ENCODE assay signal across 26 mouse cellular contexts in the genomic region with DNA sequence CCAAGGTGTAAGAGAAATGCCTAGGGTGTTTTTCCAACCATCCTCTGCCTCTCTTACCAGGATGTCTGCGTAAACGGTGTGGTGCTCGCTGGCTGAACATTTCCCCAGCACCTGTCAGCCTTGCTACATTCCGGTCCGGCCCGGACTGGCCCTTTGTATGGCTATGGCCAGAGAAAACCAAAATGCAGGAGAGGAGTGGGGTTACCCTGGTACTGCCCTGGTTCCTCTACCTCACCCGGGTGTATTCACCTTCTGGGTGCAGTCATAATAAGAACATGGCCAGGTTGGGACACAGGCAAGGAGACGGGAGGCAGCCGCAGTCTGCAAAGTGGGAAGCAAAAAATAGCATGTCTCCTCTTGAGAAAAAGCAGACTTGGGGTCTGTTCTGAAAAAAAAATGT. TPM values are rescaled to one million over a fixed set of nuclear protein-coding genes. Genes with fewer than 3 reads are reported as not detected.
A peak's percentile ranks its signal among the peaks of the same experiment; 100 is the strongest.
DNase-seq lines count a peak whose midpoint lies in the region; ATAC-seq and TF ChIP-seq lines count a peak whose summit lies in the region.
"Had no signal": no experiment of that assay in that cellular context is flagged by ENCODE, and none has a peak within 500 bp of the region (broad histone marks: within the 10 kb centered on the region; RNA-seq: fewer than 3 reads in every experiment).

No protein-coding gene starts in this region.

- no peaks in the 10 kb centered on the region for H3K9me3 ChIP-seq in embryonic facial prominence, embryonic 13.5 days
- H3K9me3 ChIP-seq in embryonic facial prominence, embryonic 10.5 days = no peaks in the 10 kb centered on the region
- H3K9me3 ChIP-seq in intestine, embryonic 14.5 days (ENCODE audit: control insufficient read depth, low read length) = no peaks in the 10 kb centered on the region
- H3K9me3 ChIP-seq in intestine, postnatal 0 days (ENCODE audit: control insufficient read depth) = no peaks in the 10 kb centered on the region
- no peaks in the 10 kb centered on the region for H3K9me3 ChIP-seq in intestine, embryonic 15.5 days
- H3K9me3 ChIP-seq: forebrain, embryonic 10.5 days; heart, embryonic 10.5 days; heart, embryonic 13.5 days; hindbrain, embryonic 12.5 days; hindbrain, embryonic 15.5 days had no signal

- H3K4me2 ChIP-seq in embryonic facial prominence, embryonic 13.5 days = no peak overlapping the region
- peak overlapping the region; percentile 27; the same call in 1 of the 2 replicates for H3K4me2 ChIP-seq in intestine, embryonic 14.5 days (ENCODE audit: low read length)
- H3K4me2 ChIP-seq in intestine, postnatal 0 days (replicated peaks; ENCODE audit: low read depth) = no peak overlapping the region
- no peak overlapping the region for H3K4me2 ChIP-seq in intestine, embryonic 15.5 days (replicated peaks)
- H3K4me2 ChIP-seq: heart, embryonic 13.5 days; hindbrain, embryonic 12.5 days; hindbrain, embryonic 15.5 days had no signal

- no peak for DNase-seq in embryonic facial prominence, embryonic 10.5 days (ENCODE audit: low spot score)
- DNase-seq in intestine, embryonic 14.5 days (ENCODE audit: low spot score) = no peak
- no peak for DNase-seq in adrenal gland, postnatal 4 days (ENCODE audit: low spot score in 2 of 2)
- DNase-seq: adrenal gland, adult 8-10 months; adrenal gland, postnatal 25 days; cerebellum, adult 18-20 months; cerebellum, adult 9-10 months; cerebellum, postnatal 14 days; gastrocnemius, postnatal 25 days; heart, adult 2 months; heart, postnatal 14 days; kidney, adult 11 months had no signal

- no peak overlapping the region for H3K27ac ChIP-seq in embryonic facial prominence, embryonic 13.5 days
- no peak overlapping the region for H3K27ac ChIP-seq in embryonic facial prominence, embryonic 10.5 days (replicated peaks)
- H3K27ac ChIP-seq in intestine, embryonic 14.5 days (ENCODE audit: low read depth) = peak overlapping the region; percentile 24; the same call in 1 of the 2 replicates
- H3K27ac ChIP-seq in intestine, postnatal 0 days (ENCODE audit: low read depth, low read length) = no peak overlapping the region
- peak overlapping the region; percentile 60; the same call in 1 of the 2 replicates for H3K27ac ChIP-seq in intestine, embryonic 15.5 days
- H3K27ac ChIP-seq: heart, adult 2 months; heart, embryonic 10.5 days; heart, embryonic 13.5 days; hindbrain, embryonic 12.5 days; hindbrain, embryonic 15.5 days had no signal

- WGBS in embryonic facial prominence, embryonic 13.5 days = 89% methylated on average over 9 of the region's 9 CpGs
- WGBS in embryonic facial prominence, embryonic 10.5 days = 91% methylated on average over 9 of the region's 9 CpGs
- 38% methylated on average over 9 of the region's 9 CpGs for WGBS in intestine, embryonic 14.5 days
- WGBS in intestine, postnatal 0 days = 60% methylated on average over 9 of the region's 9 CpGs
- WGBS in intestine, embryonic 15.5 days = 54% methylated on average over 9 of the region's 9 CpGs

- H3K9ac ChIP-seq in embryonic facial prominence, embryonic 13.5 days = no peak overlapping the region
- no peak overlapping the region for H3K9ac ChIP-seq in intestine, embryonic 14.5 days (ENCODE audit: low read length)
- no peak overlapping the region for H3K9ac ChIP-seq in intestine, postnatal 0 days (ENCODE audit: low read depth, low read length)
- no peak overlapping the region; the same call in 1 of the 2 replicates for H3K9ac ChIP-seq in intestine, embryonic 15.5 days
- H3K9ac ChIP-seq: heart, embryonic 13.5 days; hindbrain, embryonic 12.5 days; hindbrain, embryonic 15.5 days had no signal

- no peaks in the 10 kb centered on the region for H3K36me3 ChIP-seq in embryonic facial prominence, embryonic 13.5 days
- no peaks in the 10 kb centered on the region for H3K36me3 ChIP-seq in embryonic facial prominence, embryonic 10.5 days (replicated peaks)
- H3K36me3 ChIP-seq in intestine, embryonic 14.5 days (ENCODE audit: control insufficient read depth, insufficient read depth, low read length) = no peaks in the 10 kb centered on the region
- H3K36me3 ChIP-seq in intestine, postnatal 0 days (ENCODE audit: control insufficient read depth, insufficient read depth) = no peaks in the 10 kb centered on the region
- no peaks in the 10 kb centered on the region for H3K36me3 ChIP-seq in intestine, embryonic 15.5 days
- H3K36me3 ChIP-seq: forebrain, embryonic 10.5 days; heart, embryonic 10.5 days; heart, embryonic 13.5 days; hindbrain, embryonic 12.5 days; hindbrain, embryonic 15.5 days had no signal

- H3K4me1 ChIP-seq in embryonic facial prominence, embryonic 13.5 days = peaks cover 6% of the 10 kb centered on the region; the same call in 1 of the 2 replicates
- H3K4me1 ChIP-seq in embryonic facial prominence, embryonic 10.5 days = peaks cover 16% of the 10 kb centered on the region
- H3K4me1 ChIP-seq in intestine, embryonic 14.5 days (replicated peaks; ENCODE audit: control insufficient read depth, insufficient read depth, low read length) = peaks cover 30% of the 10 kb centered on the region
- H3K4me1 ChIP-seq in intestine, postnatal 0 days (replicated peaks; ENCODE audit: control insufficient read depth, insufficient read depth, low read length) = no peaks in the 10 kb centered on the region; the same call in 1 of the 2 replicates
- peaks cover 12% of the 10 kb centered on the region; the same call in 1 of the 2 replicates for H3K4me1 ChIP-seq in intestine, embryonic 15.5 days (replicated peaks)

- 0 out of 2 replicates have a peak, but pooled peaks have one; percentile 56 for ATAC-seq in embryonic facial prominence, embryonic 13.5 days (ENCODE audit: insufficient number of reproducible peaks, insufficient read depth, low FRiP score, low TSS enrichment, low read depth)
- ATAC-seq in intestine, embryonic 14.5 days (replicated peaks; ENCODE audit: low FRiP score, low TSS enrichment, low read depth) = peak; percentile 38; the same call in 1 of the 2 replicates
- no peak for ATAC-seq in intestine, postnatal 0 days
- 0 out of 2 replicates have a peak, but pooled peaks have one; percentile 3 for ATAC-seq in intestine, embryonic 15.5 days
- ATAC-seq: activated CD4-positive, CD25-positive, alpha-beta regulatory T cell, adult 4 months; forebrain, embryonic 14.5 days had no signal

- TF ChIP-seq CTCF in intestine, postnatal 0 days (IDR thresholded peaks at IDR 0.05; ENCODE audit: low read depth) = no peak

- no peaks in the 10 kb centered on the region for H3K27me3 ChIP-seq in embryonic facial prominence, embryonic 13.5 days
- 0 out of 2 replicates have a peak, but pooled peaks cover 5% of the 10 kb centered on the region for H3K27me3 ChIP-seq in embryonic facial prominence, embryonic 10.5 days (replicated peaks; ENCODE audit: low read depth, poor library complexity, severe bottlenecking)
- no peaks in the 10 kb centered on the region for H3K27me3 ChIP-seq in intestine, embryonic 14.5 days (replicated peaks; ENCODE audit: control insufficient read depth, insufficient read depth, low read length)
- H3K27me3 ChIP-seq in intestine, postnatal 0 days (replicated peaks; ENCODE audit: control insufficient read depth, insufficient read depth, low read length) = no peaks in the 10 kb centered on the region
- no peaks in the 10 kb centered on the region for H3K27me3 ChIP-seq in intestine, embryonic 15.5 days (replicated peaks)
- H3K27me3 ChIP-seq: heart, embryonic 13.5 days; hindbrain, embryonic 12.5 days; hindbrain, embryonic 15.5 days had no signal

- H3K4me3 ChIP-seq in embryonic facial prominence, embryonic 13.5 days = no peak overlapping the region
- no peak overlapping the region for H3K4me3 ChIP-seq in embryonic facial prominence, embryonic 10.5 days
- H3K4me3 ChIP-seq in intestine, embryonic 14.5 days (ENCODE audit: low read depth, low read length) = no peak overlapping the region
- H3K4me3 ChIP-seq in intestine, postnatal 0 days (ENCODE audit: low read depth, low read length) = no peak overlapping the region
- H3K4me3 ChIP-seq in intestine, embryonic 15.5 days (replicated peaks) = no peak overlapping the region
- H3K4me3 ChIP-seq: forebrain, embryonic 10.5 days; heart, adult 2 months; heart, embryonic 10.5 days; heart, embryonic 13.5 days; hindbrain, embryonic 12.5 days; hindbrain, embryonic 15.5 days had no signal

RNA-seq across cellular contexts. Expression of a gene that starts 9.2 kb away (rescaled TPM):
- not detected in 2 replicates for polyA plus RNA-seq in embryonic facial prominence, embryonic 13.5 days (2015; fragmentation: Nextera tagmentation; extraction: Ambion mirVana)
- polyA plus RNA-seq in embryonic facial prominence, embryonic 10.5 days (2016; fragmentation: Nextera tagmentation; extraction: Ambion mirVana) = not detected in 2 replicates
- polyA plus RNA-seq in intestine, embryonic 14.5 days (2014; fragmentation: Nextera tagmentation; extraction: Ambion mirVana) = 0.19 and 0.28 TPM in 2 replicates
- 53.2 and 63.2 TPM in 2 replicates for polyA plus RNA-seq in intestine, postnatal 0 days (2015; fragmentation: Nextera tagmentation; extraction: Ambion mirVana)
- 20.9 and 24.9 TPM in 2 replicates for polyA plus RNA-seq in intestine, embryonic 15.5 days (2015; fragmentation: Nextera tagmentation; extraction: Ambion mirVana)
- not detected for total RNA-seq in adrenal gland, postnatal 4 days (2021)
- total RNA-seq: adrenal gland, adult 8-10 months; adrenal gland, postnatal 25 days; gastrocnemius, adult 8-10 months; gastrocnemius, postnatal 25 days; heart, adult 2 months; heart, postnatal 14 days; hematopoietic stem cell, adult 5-6 weeks had no signal
- polyA plus RNA-seq: activated CD4-positive, CD25-positive, alpha-beta regulatory T cell, adult 4 months; embryonic facial prominence, embryonic 14.5 days; gonadal fat pad, adult 2 months; heart, embryonic 10.5 days; hindbrain, embryonic 12.5 days; hindbrain, embryonic 15.5 days had no signal

RNA-seq across cellular contexts. Expression of a gene that starts 38.6 kb away (rescaled TPM):
- polyA plus RNA-seq in embryonic facial prominence, embryonic 13.5 days (2015; fragmentation: Nextera tagmentation; extraction: Ambion mirVana) = 76.2 and 77.0 TPM in 2 replicates
- polyA plus RNA-seq in embryonic facial prominence, embryonic 10.5 days (2016; fragmentation: Nextera tagmentation; extraction: Ambion mirVana) = 65.6 and 68.3 TPM in 2 replicates
- 109 and 112 TPM in 2 replicates for polyA plus RNA-seq in intestine, embryonic 14.5 days (2014; fragmentation: Nextera tagmentation; extraction: Ambion mirVana)
- 130 and 131 TPM in 2 replicates for polyA plus RNA-seq in intestine, postnatal 0 days (2015; fragmentation: Nextera tagmentation; extraction: Ambion mirVana)
- 135 and 141 TPM in 2 replicates for polyA plus RNA-seq in intestine, embryonic 15.5 days (2015; fragmentation: Nextera tagmentation; extraction: Ambion mirVana)
- 10 to 100 TPM; 46.3 to 51.1 TPM for total RNA-seq in adrenal gland, postnatal 4 days (2021)

Comparison
In these comparisons a context has a peak if more than half of its experiments do, and no peak if none do; other contexts are left out.
1. H3K27ac ChIP-seq: peak in intestine, embryonic 14.5 days (single experiment) and intestine, embryonic 15.5 days (single experiment); none in embryonic facial prominence, embryonic 13.5 days (single experiment), embryonic facial prominence, embryonic 10.5 days (single experiment) and intestine, postnatal 0 days (single experiment).
2. RNA of a gene that starts 9.2 kb away (polyA plus RNA-seq): 53.2 to 63.2 TPM in intestine, postnatal 0 days and 20.9 to 24.9 TPM in intestine, embryonic 15.5 days; 0.19 to 0.28 TPM in intestine, embryonic 14.5 days, not detected in embryonic facial prominence, embryonic 13.5 days and not detected in embryonic facial prominence, embryonic 10.5 days; every median in the first group is over 10 times any median in the second.